Mouse (Mus musculus) embryonic facial prominence, embryonic 11.5 days (tissue): ENCODE results near the gene Pbp2. TPM values are rescaled to one million over a fixed set of nuclear protein-coding genes. Genes with fewer than 3 reads are reported as not detected.

Source experiments
- ATAC-seq: fragments of 200-750 bp; cut with Nextera tagmentation; replicated peaks from 2 replicates; pipeline ENCODE4 v1.8.0; 2017; ENCODE audit warnings: low read depth; ENCODE audit not compliant: insufficient number of reproducible peaks, low FRiP score, low TSS enrichment
- DNase-seq: peaks from one replicate; pipeline ENCODE4 v3.0.0-alpha.2; 2015; ENCODE audit warnings: low spot score
- H3K27ac ChIP-seq: fragments of 300-500 bp; sonication (generic); replicated peaks from 2 replicates; pipeline ENCODE4 v1.5.1; 2014; ENCODE audit warnings: mild to moderate bottlenecking, low read depth, low read length, control low read depth
- H3K27me3 ChIP-seq: fragments of 300-500 bp; sonication (generic); 2 replicates; pipeline ENCODE4 v1.6.1; 2014; ENCODE audit warnings: mild to moderate bottlenecking, low read length, moderate library complexity, mixed read lengths; ENCODE audit not compliant: control insufficient read depth, insufficient read depth
- H3K36me3 ChIP-seq: fragments of 300-500 bp; sonication (generic); replicated peaks from 2 replicates; pipeline ENCODE4 v1.6.1; 2014; ENCODE audit warnings: low read depth, mild to moderate bottlenecking, low read length, moderate library complexity, mixed read lengths; ENCODE audit not compliant: control insufficient read depth, insufficient read depth
- H3K4me1 ChIP-seq: fragments of 300-500 bp; sonication (generic); 2 replicates; pipeline ENCODE4 v1.6.1; 2014; ENCODE audit warnings: low read length, mixed read lengths; ENCODE audit not compliant: control insufficient read depth, insufficient read depth
- H3K4me2 ChIP-seq: fragments of 300-500 bp; sonication (generic); 2 replicates; pipeline ENCODE4 v1.6.1; 2014; ENCODE audit warnings: low read depth, mild to moderate bottlenecking, control low read depth, low read length, moderate library complexity
- H3K4me3 ChIP-seq: fragments of 300-500 bp; sonication (generic); 2 replicates; pipeline ENCODE4 v1.5.1; 2014; ENCODE audit warnings: low read depth, low read length, control low read depth
- H3K9ac ChIP-seq: fragments of 300-500 bp; sonication (generic); replicated peaks from 2 replicates; pipeline ENCODE4 v1.6.1; 2014; ENCODE audit warnings: mild to moderate bottlenecking, control low read depth, low read length
- H3K9me3 ChIP-seq: fragments of 300-500 bp; sonication (generic); replicated peaks from 2 replicates; pipeline ENCODE4 v1.6.1; 2016; ENCODE audit warnings: mild to moderate bottlenecking, low read length, inconsistent platforms, mixed read lengths; ENCODE audit not compliant: control insufficient read depth
- WGBS: fragments of 180-500 bp; shearing (Covaris S2); extraction: QIAGEN DNeasy Blood & Tissue Kit; methylation state at CpG from one replicate; pipeline ENCODE4 v1.1.7; 2014; 5-methylcytosine and 5-hydroxymethylcytosine counted together
- polyA plus RNA-seq: library from polyadenylated mRNA; unstranded; fragments of >200 nt; fragmentation: Nextera tagmentation; extraction: Ambion mirVana; gene quantifications from 2 replicates; pipeline ENCODE4 v1.2.1, GENCODE M21; 2014

Gene Pbp2
- polyA plus RNA-seq, result not detected in 2 replicates

DNA sequence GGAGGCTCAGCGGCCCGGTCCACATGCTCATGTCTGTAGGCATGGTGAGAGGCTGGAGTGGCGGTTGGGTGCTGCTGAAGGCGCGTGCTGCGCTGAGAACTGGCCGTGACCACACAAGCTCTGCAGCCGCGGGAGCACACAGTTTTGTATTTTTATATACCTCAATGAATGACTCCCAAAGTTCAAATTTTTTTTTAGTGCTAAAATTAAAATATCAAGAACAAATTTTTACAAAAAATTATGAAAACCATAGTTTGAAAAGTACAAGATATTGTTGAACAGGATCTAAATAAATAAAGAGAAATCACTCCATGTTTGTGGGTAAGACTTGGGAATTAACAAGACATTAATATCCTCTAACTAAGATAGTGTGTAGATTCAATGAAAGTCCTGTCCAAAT, at the start of gene Pbp2:
Gene Pbp2, minus strand, starts transcription at position 101 of the 400 bp plus-strand sequence.
- no peak within 1 kb of the TSS for H3K27ac ChIP-seq
- H3K9me3 ChIP-seq, result no peaks in the 10 kb centered on the region
- H3K4me1 ChIP-seq, result no peaks in the 10 kb centered on the region
- H3K27me3 ChIP-seq, result no peaks in the 10 kb centered on the region
- no peak within 1 kb of the TSS for H3K4me3 ChIP-seq
- no peak within 1 kb of the TSS for H3K9ac ChIP-seq
- no peak for ATAC-seq
- H3K36me3 ChIP-seq, result no peaks in the 10 kb centered on the region
- no peak within 1 kb of the TSS for H3K4me2 ChIP-seq
- no peak for DNase-seq
- WGBS, result 96% methylated on average over 9 of the region's 9 CpGs

DNA sequence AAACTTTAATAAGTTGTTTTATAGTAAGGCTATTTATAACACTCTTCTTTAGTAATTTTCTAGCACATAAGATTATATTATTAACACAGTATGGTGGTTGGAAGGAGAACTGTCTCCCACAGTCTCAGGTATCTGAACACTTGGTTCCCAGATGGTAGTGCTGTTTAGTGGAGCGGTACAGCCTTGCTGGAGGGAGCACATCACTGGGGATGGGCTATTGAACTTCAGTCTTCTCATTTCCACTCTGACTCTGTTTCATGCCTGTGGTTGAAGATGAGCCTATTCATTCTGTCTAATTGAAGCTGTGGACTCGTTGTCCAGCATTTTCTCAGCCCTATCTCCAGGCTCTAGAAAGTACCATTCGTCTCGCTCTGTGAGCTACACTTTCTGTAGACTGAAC, 44.7 kb upstream of the Pbp2 start:
- Histone ChIP-seq H3K27ac (no peak overlapping the region), H3K9me3 (no peaks in the 10 kb centered on the region), H3K4me2 (no peak overlapping the region), H3K4me1 (peaks cover 2% of the 10 kb centered on the region; the same call in 1 of the 2 replicates), H3K36me3 (no peaks in the 10 kb centered on the region), H3K27me3 (no peaks in the 10 kb centered on the region), H3K4me3 (no peak overlapping the region), H3K9ac (no peak overlapping the region)
- DNase-seq (no peak), ATAC-seq (no peak)
- 90% methylated on average over 4 of the region's 4 CpGs for WGBS

DNA sequence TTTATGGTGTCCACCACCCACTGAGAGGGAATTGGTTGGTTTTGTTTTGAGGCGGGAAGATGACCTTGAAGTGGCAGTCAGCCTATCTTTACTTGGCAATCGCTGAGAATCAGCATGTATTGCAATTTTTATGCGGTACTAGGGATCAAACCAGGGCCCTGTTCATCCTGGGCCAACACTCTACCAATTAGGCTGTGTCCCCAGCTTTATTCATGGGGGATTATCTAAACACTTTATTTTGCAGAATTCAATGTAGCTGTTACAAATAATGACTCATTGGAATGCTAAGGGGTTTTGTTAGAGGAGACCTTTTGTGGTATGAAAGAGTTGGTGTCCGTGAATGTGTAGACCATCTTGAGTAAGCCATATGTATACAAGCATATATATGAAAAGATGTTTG, 42.3 kb upstream of the Pbp2 start:
- WGBS, result 85% methylated on average over 4 of the region's 4 CpGs
- peaks cover 2% of the 10 kb centered on the region; the same call in 1 of the 2 replicates for H3K4me1 ChIP-seq
- ATAC-seq (no peak), DNase-seq (no peak)
- H3K27me3 ChIP-seq, result no peaks in the 10 kb centered on the region
- no peaks in the 10 kb centered on the region for H3K36me3 ChIP-seq
- no peak overlapping the region for H3K27ac ChIP-seq
- no peak overlapping the region for H3K4me3 ChIP-seq
- H3K9ac ChIP-seq, result no peak overlapping the region
- no peak overlapping the region for H3K4me2 ChIP-seq
- no peaks in the 10 kb centered on the region for H3K9me3 ChIP-seq

DNA sequence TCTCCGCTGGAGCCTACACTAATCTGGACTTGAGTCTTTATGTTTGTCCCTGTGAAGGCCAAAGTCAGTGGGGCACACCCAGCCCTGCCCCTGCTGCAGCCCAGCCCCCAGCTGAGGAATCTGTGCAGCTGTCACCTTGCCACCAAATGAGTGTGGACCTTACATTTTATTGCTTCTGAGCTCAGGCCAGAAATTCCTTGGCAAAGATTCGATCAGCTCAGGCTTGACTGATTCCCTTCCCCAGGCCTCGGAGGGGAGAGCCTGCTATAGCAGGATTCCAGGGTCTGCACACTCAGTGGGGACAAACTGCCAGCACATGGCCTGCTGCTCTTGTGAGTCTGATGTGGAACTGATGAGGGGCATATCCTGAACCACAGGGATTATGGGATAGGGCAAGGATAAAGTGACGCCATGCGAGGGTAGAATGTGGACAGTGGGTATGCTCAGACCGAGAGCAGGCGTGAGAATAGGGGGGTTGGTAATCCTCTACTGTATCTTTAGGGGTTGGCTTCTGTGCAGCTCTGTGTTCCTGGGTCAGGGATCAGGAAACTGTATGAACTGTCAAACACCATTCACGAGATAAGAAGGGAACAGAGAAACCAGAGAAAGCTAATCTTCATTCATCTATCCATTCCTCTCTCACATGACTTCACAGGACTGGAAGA, 41.6 kb upstream of the Pbp2 start:
- H3K27me3 ChIP-seq, result no peaks in the 10 kb centered on the region
- peaks cover 2% of the 10 kb centered on the region; the same call in 1 of the 2 replicates for H3K4me1 ChIP-seq
- no peaks in the 10 kb centered on the region for H3K36me3 ChIP-seq
- H3K9ac ChIP-seq, result no peak overlapping the region
- H3K9me3 ChIP-seq, result no peaks in the 10 kb centered on the region
- no peak overlapping the region for H3K27ac ChIP-seq
- no peak overlapping the region for H3K4me2 ChIP-seq
- no peak for DNase-seq
- WGBS, result 77% methylated on average over 8 of the region's 8 CpGs
- ATAC-seq, result no peak; the same call in 1 of the 2 replicates
- no peak overlapping the region for H3K4me3 ChIP-seq

DNA sequence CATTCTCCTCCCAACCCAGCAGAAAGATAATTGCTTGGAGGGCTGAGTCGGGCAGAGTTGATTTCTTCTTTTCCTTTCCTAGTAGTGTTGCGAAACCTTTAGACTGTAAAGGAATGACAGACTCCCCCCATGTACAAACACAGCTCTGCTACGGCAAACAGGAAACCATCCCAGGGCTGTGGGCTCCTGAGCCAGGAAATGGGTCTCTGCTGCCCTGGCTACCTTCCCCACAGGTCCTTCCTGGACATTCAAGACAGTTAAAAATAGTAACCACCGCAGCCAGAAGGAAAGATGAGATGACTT, 30.8 kb upstream of the Pbp2 start:
- WGBS, result 48% methylated on average over 4 of the region's 4 CpGs
- H3K4me2 ChIP-seq, result no peak overlapping the region
- no peaks in the 10 kb centered on the region for H3K27me3 ChIP-seq
- H3K27ac ChIP-seq, result no peak overlapping the region
- DNase-seq (no peak), ATAC-seq (no peak)
- no peaks in the 10 kb centered on the region for H3K36me3 ChIP-seq
- H3K9me3 ChIP-seq, result no peaks in the 10 kb centered on the region
- no peak overlapping the region for H3K9ac ChIP-seq
- H3K4me3 ChIP-seq, result no peak overlapping the region
- no peaks in the 10 kb centered on the region for H3K4me1 ChIP-seq

DNA sequence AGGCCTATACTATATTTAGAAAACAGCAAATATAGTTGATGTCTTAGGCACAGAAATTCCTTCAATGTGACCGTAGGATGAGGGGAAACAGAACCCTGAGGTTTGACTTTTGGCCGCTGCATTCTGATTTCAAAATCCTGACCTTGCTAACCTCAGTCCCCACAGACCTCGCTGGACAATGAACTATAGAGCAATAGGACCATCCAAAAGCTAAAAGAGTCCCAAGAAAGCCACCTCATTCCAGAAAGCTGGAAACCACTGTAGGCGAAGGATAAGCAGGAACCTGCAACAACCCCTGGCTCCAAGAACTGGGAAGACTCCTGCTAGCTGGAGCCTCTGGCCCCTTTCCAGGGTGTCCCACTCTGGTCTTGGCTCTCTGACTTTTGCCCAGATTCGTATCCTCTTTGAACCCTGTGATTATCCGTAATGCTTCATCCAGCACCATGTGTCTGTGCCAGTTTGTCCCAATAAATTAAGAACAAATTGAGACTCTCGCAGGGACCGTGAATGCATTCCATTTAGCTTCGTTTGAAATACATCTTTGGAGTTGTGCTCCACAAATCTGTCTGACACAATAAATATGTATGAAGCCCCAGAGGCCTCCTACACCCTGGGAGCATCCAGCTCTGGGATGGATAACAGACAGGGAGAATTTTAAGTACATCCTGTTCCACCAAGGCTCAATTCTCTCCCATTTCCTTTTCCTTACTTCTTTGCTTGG, 30.3 kb upstream of the Pbp2 start:
- H3K36me3 ChIP-seq, result no peaks in the 10 kb centered on the region
- ATAC-seq, result no peak
- no peaks in the 10 kb centered on the region for H3K9me3 ChIP-seq
- WGBS, result 75% methylated on average over 9 of the region's 9 CpGs
- no peaks in the 10 kb centered on the region for H3K27me3 ChIP-seq
- H3K27ac ChIP-seq, result no peak overlapping the region
- no peaks in the 10 kb centered on the region for H3K4me1 ChIP-seq
- no peak overlapping the region for H3K4me2 ChIP-seq
- no peak overlapping the region for H3K4me3 ChIP-seq
- H3K9ac ChIP-seq, result no peak overlapping the region
- no peak for DNase-seq

DNA sequence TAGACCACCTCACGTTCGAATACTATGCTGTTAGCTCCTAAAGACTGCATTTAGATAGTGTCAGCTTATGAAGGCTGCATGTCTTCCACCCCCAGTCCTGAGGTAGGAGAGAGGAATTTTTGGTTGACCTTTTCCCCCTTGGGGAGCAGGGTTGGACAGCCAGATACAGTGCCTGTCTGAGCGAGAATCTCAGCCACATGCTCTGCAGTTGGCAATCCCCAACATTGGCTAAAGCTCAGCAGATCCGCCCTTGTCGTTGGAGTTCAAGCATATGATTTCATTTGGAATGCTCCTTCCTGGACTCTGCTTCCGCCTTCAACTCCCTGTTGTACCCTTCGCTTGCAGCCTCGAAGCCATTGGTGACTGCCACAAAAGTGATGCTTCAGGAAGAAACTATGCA, 26.2 kb upstream of the Pbp2 start:
- Histone ChIP-seq H3K4me1 (no peaks in the 10 kb centered on the region), H3K9ac (no peak overlapping the region), H3K27me3 (no peaks in the 10 kb centered on the region), H3K4me2 (no peak overlapping the region), H3K4me3 (no peak overlapping the region), H3K36me3 (no peaks in the 10 kb centered on the region), H3K9me3 (no peaks in the 10 kb centered on the region), H3K27ac (no peak overlapping the region)
- WGBS, result 92% methylated on average over 8 of the region's 8 CpGs
- DNase-seq (no peak), ATAC-seq (no peak)

DNA sequence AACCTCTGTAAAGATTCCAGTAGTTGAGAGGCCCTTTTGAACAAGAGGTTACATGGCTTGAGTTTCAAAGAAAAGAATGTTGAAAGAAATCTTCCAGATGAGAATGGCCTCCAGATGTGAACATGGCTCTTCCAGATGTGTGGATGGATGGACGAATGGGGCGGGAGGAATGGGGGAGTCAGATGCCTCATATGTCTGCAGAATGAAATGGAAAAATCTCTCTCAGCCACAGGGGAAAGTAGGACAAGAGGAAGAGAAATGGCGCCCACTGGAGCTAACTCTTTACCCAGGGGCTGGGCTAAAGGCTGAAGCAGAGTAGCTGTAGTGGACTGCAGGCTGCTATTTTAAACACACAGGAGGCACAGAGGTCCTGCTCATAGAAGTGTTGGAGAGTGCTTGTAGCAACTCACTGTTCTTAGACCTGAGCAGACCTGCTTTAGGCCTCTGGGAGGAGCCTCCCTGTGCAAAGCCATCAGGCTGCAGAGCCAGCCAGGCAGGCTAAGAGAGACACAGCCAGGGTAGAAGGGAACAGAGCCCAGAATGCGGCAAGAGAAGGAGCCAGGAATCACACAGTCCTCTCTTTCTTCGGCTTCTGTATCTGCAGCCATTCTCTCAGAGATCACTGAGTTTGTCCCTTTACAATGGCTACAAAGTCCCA, 23.9 kb upstream of the Pbp2 start:
- Histone ChIP-seq H3K27ac (peak overlapping the region; percentile 11), H3K9ac (no peak overlapping the region), H3K4me1 (no peaks in the 10 kb centered on the region), H3K36me3 (no peaks in the 10 kb centered on the region), H3K27me3 (no peaks in the 10 kb centered on the region), H3K4me3 (no peak overlapping the region), H3K9me3 (no peaks in the 10 kb centered on the region), H3K4me2 (no peak overlapping the region)
- 61% methylated on average over 5 of the region's 5 CpGs for WGBS
- DNase-seq (peak; percentile 73), ATAC-seq (peak; percentile 44; the same call in 1 of the 2 replicates)
